Mouse (Mus musculus) ES-E14 (cell line): ENCODE results near the gene Ezh2.

ENCODE experiments used
- HCFC1 ChIP-seq: IDR thresholded peaks from 2 replicates; pipeline ENCODE4 v1.6.1; 2012; ENCODE audit warnings: low read length, inconsistent platforms, borderline replicate concordance; ENCODE audit not compliant: insufficient read depth
- MAFK ChIP-seq: IDR thresholded peaks from 2 replicates; pipeline ENCODE4 v1.6.1; 2014; ENCODE audit warnings: mild to moderate bottlenecking, low read depth, low read length, inconsistent platforms; ENCODE audit not compliant: insufficient read depth
- ZC3H11A ChIP-seq: IDR thresholded peaks from 2 replicates; pipeline ENCODE4 v1.6.1; 2012; ENCODE audit warnings: low read depth, mild to moderate bottlenecking, inconsistent platforms, low read length, borderline replicate concordance

DNA sequence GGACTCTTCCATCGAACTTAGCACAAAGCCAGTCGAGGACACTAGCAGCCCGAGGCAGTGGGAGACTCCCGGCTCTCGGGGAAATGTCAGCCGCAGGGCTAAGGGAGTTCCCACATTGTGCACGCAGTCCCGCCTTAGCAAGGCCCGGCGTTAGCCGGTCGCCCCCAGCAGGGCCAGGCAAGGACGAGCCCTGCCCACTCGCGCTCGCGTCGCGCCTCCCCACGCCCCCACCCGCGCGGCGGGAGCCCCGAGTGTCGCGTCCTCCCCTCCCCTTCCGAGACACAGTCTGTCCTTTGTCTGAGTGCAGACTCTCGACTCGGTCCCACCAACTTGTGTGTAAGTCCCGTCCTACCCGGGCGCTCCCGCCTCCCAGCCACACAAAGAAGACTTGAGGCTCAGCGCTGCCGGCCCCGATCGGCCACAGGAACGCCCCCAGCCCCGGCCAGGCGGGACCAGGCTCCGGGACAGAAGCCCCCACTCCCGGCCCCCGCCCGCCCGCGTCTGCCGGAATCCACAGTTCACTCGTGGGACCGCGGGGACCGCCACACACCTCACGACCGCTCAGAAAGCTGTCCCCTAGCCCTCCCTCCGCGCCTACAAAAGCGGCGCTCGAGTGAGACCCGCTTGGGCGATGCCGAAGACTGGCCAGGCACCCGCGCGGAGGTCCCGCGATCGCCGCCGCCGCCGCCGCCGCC, 853 bp downstream of the Ezh2 start:
- TF ChIP-seq ZC3H11A (no peak), HCFC1 (no peak), MAFK (no peak)
